Mouse (Mus musculus) brain, embryonic 14.5 days (tissue): ENCODE data around the gene Cerk.

Experiments
- CTCF ChIP-seq: fragments of 200-500 bp; IDR thresholded peaks from 2 replicates; pipeline ENCODE4 v1.5.1; 2012; ENCODE audit warnings: inconsistent platforms, mild to moderate bottlenecking, moderate library complexity, borderline replicate concordance; ENCODE audit not compliant: insufficient read depth, insufficient read length; ENCODE audit errors: extremely low read depth
- POLR2A ChIP-seq: fragments of 200-500 bp; IDR thresholded peaks from 2 replicates; pipeline ENCODE4 v1.6.1; 2012; ENCODE audit warnings: mild to moderate bottlenecking, inconsistent platforms, borderline replicate concordance; ENCODE audit not compliant: poor library complexity, insufficient read depth, insufficient read length, severe bottlenecking; ENCODE audit errors: extremely low read depth

- TF ChIP-seq CTCF, result no peak
- TF ChIP-seq POLR2A, result no peak
Observed at GRCm38 (mm10) chr15:86224972-86225551, 39.1 kb upstream of the Cerk start.
